Mouse (Mus musculus): Measurements from ENCODE around the gene Usp35.

Usp35 gene

DNA sequence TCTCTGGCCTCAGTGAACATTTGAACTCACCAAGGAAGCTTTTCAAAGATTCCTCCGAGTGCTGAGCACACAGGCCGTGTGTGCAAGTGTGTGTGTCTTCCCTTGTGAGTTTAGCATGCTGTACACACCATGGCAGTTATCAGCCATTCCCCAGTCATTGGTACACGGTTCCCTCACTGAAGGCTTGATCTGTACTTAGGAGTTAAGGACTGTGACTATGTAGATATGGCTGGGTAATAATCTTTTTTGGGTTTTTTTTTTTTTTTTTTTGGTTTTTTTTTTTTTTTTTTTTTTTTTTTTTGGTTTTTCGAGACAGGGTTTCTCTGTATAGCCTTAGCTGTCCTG, 15.0 kb upstream of the Usp35 start:
- no peak for DNase-seq (ENCODE audit: low read depth, low spot score)

DNA sequence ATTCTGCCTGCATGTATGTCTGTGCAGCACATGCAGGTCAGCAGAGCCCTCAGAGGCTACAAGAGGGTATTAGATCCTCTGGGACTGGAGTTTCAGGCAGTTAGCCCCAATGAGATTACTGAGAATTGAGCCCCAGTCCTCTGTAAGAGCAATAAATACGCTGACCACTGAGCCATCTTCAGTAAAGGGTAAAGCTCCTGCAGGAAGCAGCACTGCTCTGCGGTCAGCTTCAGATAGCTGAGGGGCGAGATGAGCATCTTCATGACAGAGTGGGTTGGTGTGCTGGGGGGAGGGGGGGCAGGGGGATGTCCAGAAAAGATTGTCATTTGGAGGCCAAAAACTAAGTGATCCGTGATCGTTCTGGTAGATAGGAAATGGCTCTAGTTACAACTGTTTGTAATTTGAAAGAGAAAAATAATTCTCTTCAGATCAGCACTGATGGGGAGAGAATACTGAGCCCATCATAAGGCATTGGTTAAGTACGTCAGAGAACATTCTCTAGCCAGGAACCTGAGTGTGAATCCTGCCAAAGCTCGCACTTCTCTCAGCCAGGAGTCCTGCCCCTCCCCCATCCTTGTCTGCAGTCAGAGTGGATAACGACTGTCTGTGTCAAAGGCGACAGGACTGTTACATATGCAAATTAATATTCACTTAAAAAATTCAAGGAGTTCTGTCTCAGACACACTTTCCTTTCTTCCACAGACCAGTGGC, 14.4 kb upstream of the Usp35 start:
- no peak for DNase-seq (ENCODE audit: low read depth, low spot score)

DNA sequence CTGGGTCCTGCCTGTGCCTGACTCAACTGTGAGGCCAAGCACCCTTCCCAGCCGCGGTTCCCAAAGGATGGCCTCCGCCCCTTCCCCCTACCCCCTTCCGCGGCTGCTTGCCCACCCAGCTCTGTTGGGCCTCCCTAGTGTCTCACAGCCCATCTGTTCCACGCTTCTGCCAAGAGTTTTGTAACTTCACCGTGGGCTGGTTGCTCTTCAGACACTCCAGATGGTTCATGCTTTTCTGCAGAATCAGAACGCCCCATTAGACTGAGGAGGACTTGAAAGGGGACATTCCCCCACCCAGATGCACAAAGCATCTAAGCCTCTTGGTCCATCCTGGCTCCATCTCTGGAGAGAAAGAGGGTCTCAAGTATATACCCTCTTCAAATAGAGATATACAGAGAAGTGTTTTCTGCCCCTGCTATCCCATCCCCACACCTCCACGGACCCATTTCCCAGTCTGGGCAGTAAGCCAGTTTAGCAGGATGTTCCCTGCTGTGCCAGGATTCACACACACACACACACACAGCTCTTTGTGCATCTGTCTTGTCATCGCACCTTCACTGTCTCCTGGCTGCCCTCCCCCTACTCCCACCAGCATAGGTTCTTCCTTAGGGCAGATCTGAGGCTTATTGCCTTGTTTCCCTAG, 13.5 kb upstream of the Usp35 start:
- no peak for DNase-seq (ENCODE audit: low read depth, low spot score)

DNA sequence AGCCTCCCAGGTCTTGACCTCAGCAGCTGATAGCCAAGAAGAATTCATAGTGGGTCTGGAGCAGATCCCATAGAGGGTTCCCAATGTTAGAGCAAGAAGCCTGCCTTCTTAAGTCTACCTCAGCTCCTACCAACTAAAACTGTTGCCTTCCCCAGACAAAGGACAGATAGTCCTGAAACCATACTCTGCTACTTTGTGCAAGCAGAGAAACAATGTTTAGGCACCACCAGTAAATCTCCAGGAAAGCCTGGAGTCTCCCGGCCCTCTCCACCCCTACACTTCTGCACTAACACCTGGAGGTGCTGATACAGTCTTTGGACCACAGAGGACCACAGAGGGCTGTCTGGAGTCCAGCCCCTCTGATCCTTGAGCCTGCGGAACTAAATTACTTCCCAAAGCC, 12.8 kb upstream of the Usp35 start:
- DNase-seq (ENCODE audit: low read depth, low spot score), result no peak

DNA sequence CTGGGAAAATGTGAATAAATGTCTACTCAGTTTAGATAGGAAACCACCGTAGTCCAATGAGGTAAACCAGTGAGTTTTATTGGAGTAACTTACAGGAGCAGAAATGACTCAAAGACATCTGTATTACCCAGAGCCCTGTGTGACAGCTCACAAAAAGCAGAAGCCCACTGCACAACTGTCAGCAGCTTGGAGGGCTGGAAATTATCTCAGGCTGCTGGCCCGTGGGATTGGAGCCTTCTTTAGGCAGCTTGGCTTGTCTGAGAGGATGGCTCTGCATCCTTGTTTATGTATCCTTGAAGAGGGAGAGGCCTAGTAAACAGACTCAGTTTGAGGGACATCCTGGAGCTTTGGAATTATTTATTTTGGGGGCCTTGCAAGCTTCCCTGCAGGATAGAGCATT, 11.1 kb upstream of the Usp35 start:
- no peak for DNase-seq (ENCODE audit: low read depth, low spot score)

DNA sequence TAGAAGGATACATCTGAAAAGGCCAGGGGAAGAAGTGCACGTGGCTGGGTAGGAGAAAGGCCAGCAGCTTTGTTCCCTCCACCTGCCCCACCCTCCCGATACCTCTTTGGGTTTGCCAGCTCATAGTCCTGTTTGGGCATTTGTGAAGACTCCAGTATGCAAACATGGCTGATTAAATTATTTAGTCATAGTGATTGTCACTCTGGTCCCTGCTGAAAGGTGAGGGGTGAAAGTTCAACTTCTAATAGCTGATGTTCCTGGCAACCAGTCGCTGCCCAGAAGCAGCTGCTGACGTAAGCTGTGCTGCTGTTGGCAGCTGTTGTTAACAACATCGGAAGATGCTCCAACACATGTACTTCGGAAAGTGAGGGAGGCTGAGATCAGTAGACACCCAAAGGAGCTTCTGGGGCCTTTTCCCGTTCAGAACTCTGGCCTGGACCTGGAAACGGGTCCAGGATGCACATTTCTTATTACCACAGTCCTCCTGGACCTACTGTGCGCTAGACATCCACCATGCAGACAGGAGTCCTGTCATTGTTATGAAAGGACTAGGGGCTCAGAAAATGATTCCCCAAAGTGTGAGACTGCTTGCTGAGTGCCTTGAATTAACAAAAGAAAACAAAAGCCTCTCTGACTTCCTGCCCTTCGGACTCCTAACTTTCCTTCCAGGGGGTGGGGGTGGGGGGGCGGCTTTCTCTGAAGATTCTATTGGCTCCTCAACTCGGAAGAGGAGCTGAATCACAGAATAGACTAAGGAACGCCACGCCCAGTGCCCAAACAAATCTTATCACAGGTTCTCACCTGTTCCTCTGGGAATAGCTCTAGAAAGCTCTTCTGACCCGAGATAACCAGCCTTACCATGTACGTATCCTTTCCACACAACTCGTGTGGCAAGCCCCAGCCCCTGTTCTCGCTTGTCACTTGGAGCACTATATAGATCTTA, 9.4 kb upstream of the Usp35 start:
- no peak for DNase-seq (ENCODE audit: low read depth, low spot score)

DNA sequence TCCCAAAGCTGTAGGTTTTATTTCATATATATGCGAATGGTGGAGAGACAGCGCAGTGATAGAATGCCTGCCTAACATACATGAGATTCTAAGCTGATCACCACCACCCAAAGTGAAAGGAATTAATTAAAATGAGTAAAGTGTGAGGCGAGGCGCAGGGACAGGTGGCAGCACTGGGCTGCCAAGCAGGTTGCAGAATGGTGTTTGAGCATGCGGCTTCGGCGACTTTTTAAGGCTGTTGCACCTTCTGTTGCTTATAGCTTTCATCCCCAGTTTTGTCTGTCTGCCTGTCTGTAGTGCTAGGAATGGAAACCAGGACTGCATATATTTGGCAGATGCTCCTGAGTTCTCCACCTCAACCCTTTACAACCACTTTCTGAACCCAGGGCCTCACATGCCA, 7.8 kb upstream of the Usp35 start:
- DNase-seq (ENCODE audit: low read depth, low spot score), result no peak

DNA sequence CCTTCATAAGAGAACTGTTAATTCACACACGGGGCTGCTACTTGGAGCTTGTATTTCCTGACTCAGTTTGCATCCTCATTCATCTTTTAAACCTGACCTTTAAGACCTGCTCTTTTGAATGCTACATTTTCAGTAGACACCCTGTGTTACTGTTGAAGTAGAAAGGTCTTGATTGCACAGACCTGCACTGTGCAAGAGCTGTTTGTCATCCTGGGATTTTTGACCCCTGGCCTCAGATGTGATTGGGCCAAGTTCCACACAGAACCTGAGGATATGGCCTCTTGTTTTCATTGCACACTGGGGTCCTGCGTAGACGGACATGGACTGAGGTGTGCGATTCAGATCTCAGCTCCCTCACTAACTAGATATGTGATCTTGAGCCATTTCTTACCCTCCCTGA, 6.8 kb upstream of the Usp35 start:
- no peak for DNase-seq (ENCODE audit: low read depth, low spot score)

DNA sequence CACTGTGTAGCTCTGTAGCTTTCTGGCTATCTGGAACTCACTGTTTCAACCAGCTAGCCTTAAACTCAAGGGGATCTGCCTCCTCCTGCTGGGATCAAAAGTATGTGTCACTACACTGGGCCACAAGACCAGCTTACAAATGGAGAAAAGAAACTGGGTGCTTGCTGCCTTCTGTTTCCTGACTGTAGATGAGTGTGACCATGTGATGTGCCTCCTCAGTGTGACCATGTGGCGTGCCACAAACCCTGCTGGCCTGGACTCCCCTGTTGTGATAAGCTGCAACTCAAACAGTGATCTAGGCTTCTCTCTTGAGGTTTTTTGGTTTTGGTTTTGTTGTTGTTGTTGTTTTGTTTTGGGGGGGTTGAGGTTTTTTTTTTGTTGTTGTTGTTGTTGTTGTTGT, 4.9 kb upstream of the Usp35 start:
- no peak for DNase-seq (ENCODE audit: low read depth, low spot score)

DNA sequence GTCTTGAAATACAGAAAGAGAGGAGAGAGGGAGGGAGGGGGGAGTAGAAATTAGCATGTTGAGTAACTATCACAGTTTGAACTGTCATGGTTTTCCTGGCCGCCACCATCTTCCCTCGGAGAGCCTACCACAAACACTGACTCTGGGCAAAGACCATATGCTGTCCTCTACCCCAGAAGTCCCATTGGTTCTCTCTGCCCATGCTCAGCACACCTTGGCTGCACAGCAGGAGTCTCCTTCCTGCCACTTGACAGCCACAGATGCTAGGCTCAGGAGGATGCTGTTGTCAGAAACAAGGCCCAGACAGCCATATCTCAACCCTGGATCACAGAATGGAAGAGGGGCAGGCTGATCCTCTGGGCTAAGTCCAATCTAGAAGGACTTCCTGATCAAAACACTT, 2.6 kb upstream of the Usp35 start:
- no peak for DNase-seq (ENCODE audit: low read depth, low spot score)

DNA sequence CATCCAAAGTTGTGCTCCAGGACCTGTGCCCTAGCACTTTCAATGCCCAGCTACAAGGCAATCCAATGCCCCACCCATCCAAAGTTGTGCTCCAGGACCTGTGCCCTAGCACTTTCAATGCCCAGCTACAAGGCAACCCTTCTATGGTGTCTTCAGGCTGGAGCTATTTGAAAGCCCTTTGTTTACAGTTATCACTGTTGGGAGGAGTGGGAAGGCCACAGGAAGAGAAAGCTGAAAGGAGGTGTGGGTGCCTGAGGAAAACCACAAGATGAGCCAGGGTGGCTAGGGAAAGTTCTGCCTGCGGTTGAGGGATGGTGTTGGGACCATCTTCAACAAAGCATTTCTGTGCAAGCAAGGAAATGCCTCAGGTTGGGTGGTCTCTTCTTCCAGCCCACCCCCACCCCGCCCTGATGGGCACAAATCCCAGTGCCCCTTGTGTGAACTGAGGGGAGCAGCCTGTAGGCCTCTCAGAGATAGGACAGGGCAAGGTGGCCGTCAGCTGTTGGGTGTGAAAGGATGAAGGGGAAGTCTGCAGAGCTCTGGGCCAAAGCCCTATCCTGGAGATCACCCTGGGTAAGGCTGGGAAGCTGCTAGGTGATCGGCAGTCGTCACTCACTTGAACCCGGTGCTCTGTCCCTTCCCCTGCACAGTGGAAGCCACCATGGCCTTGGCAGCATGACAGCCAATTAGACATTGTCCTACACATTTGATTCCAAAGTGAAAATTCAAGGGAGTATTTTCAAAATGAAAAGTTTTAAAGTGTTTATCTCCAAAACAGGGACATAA, 1.5 kb upstream of the Usp35 start:
- DNase-seq (ENCODE audit: low read depth, low spot score), result no peak

DNA sequence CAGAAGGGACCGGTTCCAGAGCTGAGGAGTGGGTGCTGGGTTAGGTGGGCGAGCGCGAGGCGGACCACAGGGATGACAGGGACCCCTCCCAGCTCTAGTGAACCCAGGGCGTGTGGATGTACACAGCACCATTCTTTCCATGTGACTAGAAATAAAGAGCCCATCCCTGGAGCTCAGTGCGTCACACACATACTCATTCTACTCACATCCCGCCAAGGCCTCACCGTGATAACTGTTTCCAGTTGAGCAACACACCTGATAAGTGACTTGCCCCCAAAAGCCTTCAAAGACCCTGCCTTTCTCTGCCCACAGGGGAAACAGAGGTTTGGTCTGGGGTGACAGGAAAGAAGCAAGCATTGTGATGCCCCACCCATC, 834 bp upstream of the Usp35 start:
- no peak for DNase-seq (ENCODE audit: low read depth, low spot score)

DNA sequence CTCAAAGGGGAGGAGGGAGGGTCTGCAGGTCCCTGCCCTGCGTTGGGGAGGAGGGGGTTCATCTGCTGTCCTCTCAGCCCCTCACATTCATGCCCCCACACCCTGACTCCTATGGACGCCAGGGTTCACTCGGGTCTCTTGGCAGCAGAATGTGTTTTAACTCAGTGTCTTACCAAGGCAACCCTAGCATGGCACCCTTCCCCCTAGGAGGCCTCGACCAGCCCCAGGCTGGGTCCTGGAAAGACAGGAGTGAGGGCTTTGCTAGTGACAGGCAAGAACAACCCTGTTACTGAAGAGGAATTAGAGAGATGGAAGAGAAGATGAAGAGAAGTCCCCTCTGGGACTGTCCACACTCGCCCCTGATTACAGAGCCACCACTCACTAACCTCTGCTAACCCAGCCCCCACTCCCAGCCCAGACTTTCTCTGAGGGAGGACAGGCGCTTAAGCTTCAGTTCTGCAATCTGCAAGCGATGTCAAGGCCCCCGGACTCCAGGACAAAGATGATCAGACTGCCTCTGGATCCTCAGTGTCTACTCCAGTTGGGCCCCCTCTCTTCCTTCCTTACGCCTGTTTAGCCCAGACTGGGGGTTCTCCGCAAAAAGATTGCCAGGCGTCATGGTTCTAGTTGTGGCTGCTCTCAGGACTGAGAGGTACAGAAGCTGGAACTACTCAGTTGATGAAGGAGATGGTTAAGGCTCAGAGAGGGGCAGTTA, 732 bp downstream of the Usp35 start:
- DNase-seq (ENCODE audit: low read depth, low spot score), result no peak

DNA sequence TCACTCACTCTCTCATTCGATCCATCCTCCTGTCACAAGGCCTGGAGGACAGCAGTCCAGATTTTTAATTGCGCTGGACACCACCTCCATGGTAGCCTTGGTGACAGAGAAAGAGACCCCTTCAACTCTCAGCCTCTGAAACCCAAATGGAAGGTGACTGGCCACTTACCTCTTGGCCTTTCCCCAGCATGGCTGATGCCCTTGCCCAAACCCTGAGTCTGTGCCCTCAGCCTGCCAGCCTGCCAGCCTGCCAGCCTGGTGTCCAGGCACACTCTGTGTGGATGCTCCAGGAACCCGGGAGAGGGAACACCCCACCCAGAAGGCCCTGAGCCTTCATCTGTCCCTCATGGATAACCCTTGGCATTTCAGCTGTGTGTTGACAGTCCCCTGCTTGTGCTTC, 2.1 kb downstream of the Usp35 start:
- no peak for DNase-seq (ENCODE audit: low read depth, low spot score)

DNA sequence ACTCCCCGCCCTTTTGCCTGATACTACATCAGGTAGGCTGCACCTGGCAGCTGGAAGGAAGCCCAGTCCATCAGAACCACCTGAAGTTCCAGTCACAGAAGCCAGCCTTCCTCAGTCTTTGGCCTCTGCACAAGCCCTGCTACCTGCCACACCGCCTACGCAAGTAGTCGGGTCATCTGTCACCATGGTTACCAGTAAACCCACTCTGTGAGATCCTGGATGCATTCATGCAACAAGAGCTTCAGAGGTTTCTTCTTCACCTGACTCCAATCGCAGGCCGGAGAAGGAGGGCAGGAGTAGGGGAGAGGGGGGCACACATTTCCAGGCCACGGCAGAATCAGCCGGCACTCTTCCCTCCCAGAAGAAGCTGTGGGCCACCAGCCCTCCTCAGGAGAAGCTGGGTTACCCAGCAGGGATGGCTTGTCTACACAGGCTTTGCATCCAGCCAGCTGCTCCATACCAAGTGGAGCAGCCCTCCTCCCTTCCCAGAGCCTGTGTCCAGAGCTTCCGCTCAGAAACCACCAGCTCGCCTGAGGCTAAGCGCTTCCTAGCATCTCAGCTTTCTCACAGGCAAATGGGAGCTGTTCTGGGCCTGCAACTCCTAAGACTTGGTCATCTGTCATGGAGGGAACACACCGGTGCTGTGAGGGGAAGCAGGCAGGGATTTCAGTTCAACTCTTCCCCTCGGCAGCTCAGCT, 2.8 kb downstream of the Usp35 start:
- DNase-seq (ENCODE audit: low read depth, low spot score), result no peak

DNA sequence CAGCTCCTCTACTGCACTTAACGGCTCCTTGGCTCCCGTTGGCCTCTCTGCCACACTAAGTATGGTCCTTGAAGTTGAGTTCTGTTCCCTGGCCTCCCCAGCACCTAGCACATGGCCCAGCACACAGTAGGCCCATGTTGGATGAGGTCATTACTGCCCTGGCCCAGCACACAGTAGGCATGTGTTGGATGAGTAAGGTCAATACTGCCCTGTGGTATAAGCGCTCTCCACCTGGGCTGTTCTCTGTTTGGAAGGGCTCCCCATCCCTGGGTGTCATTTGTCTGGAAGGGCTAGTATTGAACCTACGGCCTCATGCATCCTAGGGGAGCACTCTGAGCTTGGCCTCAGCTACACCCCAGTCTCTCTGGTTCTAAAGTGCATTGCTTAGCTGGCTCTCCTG, 4.4 kb downstream of the Usp35 start:
- no peak for DNase-seq (ENCODE audit: low read depth, low spot score)

DNA sequence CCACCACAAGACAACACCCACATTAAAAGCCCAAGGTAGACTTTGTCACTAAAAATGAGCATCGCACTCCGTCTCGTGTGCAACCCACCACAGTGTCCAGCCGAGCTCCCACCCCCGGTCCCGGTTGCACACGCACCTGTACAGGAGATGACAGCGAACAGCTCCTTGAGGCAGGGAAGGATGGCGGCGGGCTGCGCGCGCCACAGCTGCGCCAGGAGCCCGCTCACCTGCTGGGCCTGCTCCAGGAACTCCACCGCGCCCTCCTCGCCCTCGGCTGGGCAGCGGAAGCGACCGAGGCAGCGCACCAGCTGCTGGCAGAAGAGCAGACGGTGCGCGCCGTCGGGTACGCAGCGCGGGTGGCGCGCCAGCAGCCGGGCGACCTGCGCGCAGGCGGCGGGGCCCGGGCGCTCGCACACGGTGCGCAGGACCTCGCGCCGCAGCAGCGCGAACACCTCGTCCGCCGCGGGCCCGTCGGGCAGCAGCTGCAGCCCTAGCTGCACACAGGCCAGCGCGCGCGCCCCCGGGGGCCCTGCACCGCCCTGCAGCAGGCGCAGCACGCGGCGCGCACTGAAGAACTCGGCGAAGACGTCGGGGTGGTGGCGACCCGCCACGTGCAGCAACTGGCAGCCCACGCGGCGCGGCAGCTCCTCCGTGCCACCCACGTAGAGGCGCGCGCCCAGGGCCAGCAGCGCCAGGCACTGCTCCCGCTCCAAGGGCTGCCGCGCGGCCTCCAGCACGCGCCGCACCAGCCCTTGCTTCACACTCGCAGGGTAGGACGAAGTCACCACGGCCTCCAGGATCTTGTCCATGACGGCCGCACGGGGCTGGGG, 6.4 kb downstream of the Usp35 start:
- DNase-seq (ENCODE audit: low read depth, low spot score), result no peak

DNA sequence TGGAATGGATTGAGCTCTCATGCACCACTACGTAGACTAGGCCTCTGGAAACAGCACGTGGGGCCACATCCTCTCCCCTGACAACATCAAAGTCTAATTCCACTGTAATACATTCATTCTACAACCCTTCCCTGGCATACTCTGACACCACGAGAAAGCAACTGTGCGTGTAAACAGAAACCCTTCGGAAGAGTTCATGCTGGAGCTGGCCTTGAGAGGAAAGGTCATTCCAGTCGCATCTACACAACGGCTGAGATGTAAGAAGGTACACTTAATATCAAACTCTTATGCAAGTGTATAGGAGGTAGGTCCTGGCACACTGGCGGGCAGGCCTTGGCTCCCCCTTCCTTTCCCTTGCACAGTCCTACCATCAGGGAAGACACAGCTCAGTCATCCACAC, 7.5 kb downstream of the Usp35 start:
- DNase-seq (ENCODE audit: low read depth, low spot score), result no peak

DNA sequence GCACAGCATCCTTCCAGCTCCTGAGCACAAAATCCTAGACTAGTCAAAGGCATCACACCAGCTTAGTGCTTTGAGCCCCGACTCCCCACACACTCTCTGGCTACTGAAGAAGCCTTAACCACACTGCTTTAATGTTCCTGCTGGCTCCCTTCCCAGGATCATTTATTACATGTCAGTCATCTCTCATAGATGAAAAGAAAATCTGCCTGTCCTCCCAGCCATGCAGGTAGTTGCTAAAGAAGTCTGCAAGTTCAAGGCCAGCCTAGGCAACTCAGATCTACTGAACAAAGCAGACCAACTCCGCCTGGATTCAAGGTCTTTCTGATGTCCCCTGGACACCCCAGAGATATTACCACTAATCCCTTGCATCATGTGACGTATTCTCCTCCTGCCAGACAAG, 14.1 kb downstream of the Usp35 start:
- no peak for DNase-seq (ENCODE audit: low read depth, low spot score)

DNA sequence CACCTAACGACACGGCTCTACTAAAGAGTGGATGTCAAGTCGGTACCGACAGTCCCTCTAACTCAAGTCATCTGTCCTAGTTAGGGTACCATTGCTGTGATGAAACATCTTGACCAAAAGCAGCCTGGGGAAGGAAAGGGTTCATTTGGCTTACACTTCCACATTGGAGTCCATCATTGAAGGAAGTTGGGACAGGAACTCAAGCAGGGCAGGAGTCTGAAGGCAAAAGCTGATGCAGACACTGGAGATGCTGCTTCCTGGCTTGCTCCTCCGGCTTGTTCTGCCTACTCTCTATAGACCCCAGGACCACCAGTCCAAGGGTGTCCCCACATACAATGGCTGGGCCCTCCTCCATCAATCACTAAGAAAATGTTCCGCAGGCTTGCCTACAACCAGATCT, 16.2 kb downstream of the Usp35 start:
- DNase-seq (ENCODE audit: low read depth, low spot score), result no peak

All from retina, adult 2 months (tissue).